Mouse (Mus musculus): Measurements from ENCODE around the gene Aldh4a1.

DNA sequence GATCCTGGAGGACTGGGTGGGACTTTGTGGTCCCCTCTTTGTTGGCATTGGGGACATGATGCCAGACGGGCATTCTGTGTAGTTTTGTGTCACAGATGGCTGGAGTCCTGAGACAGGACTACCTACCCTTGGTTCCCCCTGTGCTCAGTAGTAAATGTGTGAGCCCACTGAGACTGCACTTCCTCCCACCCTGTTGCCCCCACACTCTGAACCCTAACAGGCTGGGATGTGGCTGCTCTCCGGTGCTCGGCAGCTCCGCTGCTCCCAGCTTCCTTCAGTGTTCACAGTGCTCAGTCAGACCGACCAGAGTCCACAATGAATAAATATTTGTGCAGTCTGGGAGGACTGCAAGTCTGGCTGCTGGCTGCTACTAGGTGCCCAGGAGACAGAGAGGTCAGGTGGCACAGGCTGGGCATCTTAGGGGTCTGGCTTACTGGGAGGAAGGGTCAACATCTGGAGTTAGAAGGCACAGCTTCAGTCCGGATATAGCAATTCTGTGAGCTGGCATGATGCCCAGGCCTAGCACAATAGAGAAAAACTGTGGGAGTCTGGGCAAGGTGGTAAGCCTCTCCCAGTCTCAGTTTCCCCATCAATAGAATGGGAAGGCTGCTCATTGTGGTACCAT lies 41.1 kb upstream of the Aldh4a1 start:
- TF ChIP-seq POLR2A (IDR thresholded peaks at IDR 0.05; ENCODE audit: low read depth, low read length) = no peak
- TF ChIP-seq CTCF (conservative IDR thresholded peaks at IDR 0.05; ENCODE audit: insufficient read depth, insufficient read length, low read depth, low read length) = no peak

Data from kidney, adult 2 months (tissue).